Mouse (Mus musculus): ENCODE measurements around the gene Ltc4s. TPM values are rescaled to one million over a fixed set of nuclear protein-coding genes. Genes with fewer than 3 reads are reported as not detected.
A peak's percentile ranks its signal among the peaks of the same experiment; 100 is the strongest.

Ltc4s gene
- polyA plus RNA-seq, 1 experiment from 2014 or later: 2.1 TPM

DNA sequence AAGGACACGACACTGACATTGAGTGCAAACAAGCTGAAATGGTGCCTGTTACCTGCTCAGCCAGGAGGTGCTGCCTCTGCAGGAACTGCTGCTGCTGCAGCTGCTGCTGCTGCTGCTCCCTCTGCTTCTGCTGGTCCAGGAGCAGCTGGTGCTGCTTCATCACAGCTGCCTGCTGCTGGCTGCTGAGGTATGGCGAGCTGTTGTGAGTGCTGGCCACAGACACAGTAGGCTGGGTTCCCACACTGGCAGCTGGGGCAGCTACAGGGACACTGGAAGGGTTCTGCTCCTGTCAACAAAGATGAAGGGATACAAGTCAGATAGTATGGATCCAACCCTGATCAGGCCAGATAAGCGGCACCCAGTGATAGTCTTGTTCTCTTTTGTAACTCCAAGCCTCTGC lies 24.8 kb upstream of the Ltc4s start:
- Histone ChIP-seq H3K4me1 (ENCODE audit: insufficient read depth) (no peaks in the 10 kb centered on the region), H3K9me3 (ENCODE audit: low read depth, low read length) (no peaks in the 10 kb centered on the region), H3K36me3 (ENCODE audit: insufficient read depth) (peaks cover 83% of the 10 kb centered on the region), H3K27me3 (ENCODE audit: insufficient read depth, low read length) (no peaks in the 10 kb centered on the region), H3K4me2 (no peak overlapping the region), H3K9ac (no peak overlapping the region), H3K4me3 (ENCODE audit: low read depth, low read length) (no peak overlapping the region), H3K27ac (ENCODE audit: low read depth) (no peak overlapping the region)
- DNase-seq: peak; percentile 28
- WGBS: 84% methylated on average over 3 of the region's 3 CpGs
- TF ChIP-seq CTCF (IDR thresholded peaks at IDR 0.05; ENCODE audit: low read depth): no peak
- no peak for ATAC-seq (ENCODE audit: insufficient read depth)

DNA sequence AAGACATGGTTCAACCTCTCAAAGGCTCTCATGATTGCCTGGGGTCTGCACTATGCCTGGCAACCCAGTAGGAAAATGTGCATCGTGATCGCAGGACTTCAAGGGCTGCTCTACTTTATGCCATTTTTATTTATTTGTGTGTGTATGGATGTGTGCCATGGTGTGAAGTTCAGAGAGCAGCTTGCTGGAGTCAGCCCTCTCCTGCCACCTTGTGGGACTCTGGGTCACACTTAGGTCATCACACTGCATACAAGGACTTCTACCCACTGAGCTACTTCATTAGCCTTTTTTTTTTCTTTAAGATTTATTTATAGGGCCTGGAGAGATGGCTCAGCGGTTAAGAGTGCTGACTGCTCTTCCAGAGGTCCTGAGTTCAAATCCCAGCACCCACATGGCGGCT lies 23.6 kb upstream of the Ltc4s start:
- 85% methylated on average over 4 of the region's 4 CpGs for WGBS

DNA sequence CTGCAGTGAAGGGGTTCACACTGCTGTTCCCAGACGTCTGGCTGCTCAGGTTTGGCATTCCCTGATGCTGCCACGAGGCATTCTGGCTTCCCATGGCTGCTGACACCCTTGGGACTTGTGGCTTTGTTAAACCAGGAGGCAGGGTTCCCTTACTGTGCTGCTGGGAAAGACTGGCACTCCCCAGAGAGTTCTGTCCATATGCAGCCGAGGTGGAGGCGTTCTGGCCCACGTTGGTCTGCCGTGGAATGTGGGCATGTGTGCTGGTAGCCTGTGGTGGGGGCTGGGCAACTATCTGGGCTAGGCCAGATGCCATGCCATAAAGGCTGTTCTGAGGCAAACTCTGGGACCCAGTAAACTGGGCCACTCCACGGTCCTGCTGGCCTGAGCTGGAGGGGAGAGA lies 19.9 kb upstream of the Ltc4s start:
- ATAC-seq (ENCODE audit: insufficient read depth) (no peak), DNase-seq (no peak)
- WGBS: 88% methylated on average over 7 of the region's 7 CpGs
- TF ChIP-seq CTCF (IDR thresholded peaks at IDR 0.05; ENCODE audit: low read depth): no peak
- Histone ChIP-seq H3K27ac (ENCODE audit: low read depth) (no peak overlapping the region), H3K27me3 (ENCODE audit: insufficient read depth, low read length) (no peaks in the 10 kb centered on the region), H3K4me3 (ENCODE audit: low read depth, low read length) (no peak overlapping the region), H3K4me1 (ENCODE audit: insufficient read depth) (no peaks in the 10 kb centered on the region), H3K9me3 (ENCODE audit: low read depth, low read length) (no peaks in the 10 kb centered on the region), H3K4me2 (no peak overlapping the region), H3K9ac (no peak overlapping the region), H3K36me3 (ENCODE audit: insufficient read depth) (peaks cover 78% of the 10 kb centered on the region)

More for the DNA sequence above, 23.6 kb upstream of the Ltc4s start:
- H3K36me3 ChIP-seq (ENCODE audit: insufficient read depth): peaks cover 94% of the 10 kb centered on the region
- no peak; the same call in 1 of the 2 replicates for ATAC-seq (ENCODE audit: insufficient read depth)
- H3K4me3 ChIP-seq (ENCODE audit: low read depth, low read length): no peak overlapping the region
- H3K9ac ChIP-seq: no peak overlapping the region
- TF ChIP-seq CTCF (IDR thresholded peaks at IDR 0.05; ENCODE audit: low read depth): peak; percentile 30; the same call in 1 of the 2 replicates
- peak; percentile 39 for DNase-seq
- H3K27ac ChIP-seq (ENCODE audit: low read depth): no peak overlapping the region
- no peaks in the 10 kb centered on the region for H3K27me3 ChIP-seq (ENCODE audit: insufficient read depth, low read length)
- no peaks in the 10 kb centered on the region for H3K4me1 ChIP-seq (ENCODE audit: insufficient read depth)
- no peak overlapping the region for H3K4me2 ChIP-seq
- no peaks in the 10 kb centered on the region for H3K9me3 ChIP-seq (ENCODE audit: low read depth, low read length)

DNA sequence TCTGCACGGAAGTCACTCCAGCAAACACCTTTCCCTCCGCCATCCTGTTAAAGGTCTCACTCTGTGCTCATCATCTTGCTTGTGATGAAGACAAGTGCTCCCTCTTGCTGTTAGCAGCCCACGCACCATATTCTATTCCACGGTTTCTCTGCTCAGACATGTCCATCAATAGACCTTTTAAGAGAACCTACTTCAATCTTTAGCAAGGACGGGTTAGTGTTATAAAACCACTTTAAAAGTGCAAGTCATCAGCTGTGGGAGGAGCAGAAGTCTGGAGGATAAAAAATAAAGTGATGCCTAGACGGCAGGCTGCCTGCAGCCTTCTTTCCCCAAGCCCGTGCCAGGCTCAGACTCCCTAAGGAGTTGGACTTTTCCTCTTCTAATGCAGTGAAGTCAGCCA lies 18.2 kb upstream of the Ltc4s start:
- H3K27me3 ChIP-seq (ENCODE audit: insufficient read depth, low read length): no peaks in the 10 kb centered on the region
- WGBS: 80% methylated on average over 7 of the region's 7 CpGs
- DNase-seq (no peak), ATAC-seq (ENCODE audit: insufficient read depth) (no peak)
- no peak overlapping the region for H3K4me3 ChIP-seq (ENCODE audit: low read depth, low read length)
- peaks cover 62% of the 10 kb centered on the region for H3K36me3 ChIP-seq (ENCODE audit: insufficient read depth)
- no peak overlapping the region for H3K9ac ChIP-seq
- H3K27ac ChIP-seq (ENCODE audit: low read depth): no peak overlapping the region
- H3K4me2 ChIP-seq: no peak overlapping the region
- no peaks in the 10 kb centered on the region for H3K9me3 ChIP-seq (ENCODE audit: low read depth, low read length)
- H3K4me1 ChIP-seq (ENCODE audit: insufficient read depth): peaks cover 7% of the 10 kb centered on the region; the same call in 1 of the 2 replicates
- TF ChIP-seq CTCF (IDR thresholded peaks at IDR 0.05; ENCODE audit: low read depth): no peak

DNA sequence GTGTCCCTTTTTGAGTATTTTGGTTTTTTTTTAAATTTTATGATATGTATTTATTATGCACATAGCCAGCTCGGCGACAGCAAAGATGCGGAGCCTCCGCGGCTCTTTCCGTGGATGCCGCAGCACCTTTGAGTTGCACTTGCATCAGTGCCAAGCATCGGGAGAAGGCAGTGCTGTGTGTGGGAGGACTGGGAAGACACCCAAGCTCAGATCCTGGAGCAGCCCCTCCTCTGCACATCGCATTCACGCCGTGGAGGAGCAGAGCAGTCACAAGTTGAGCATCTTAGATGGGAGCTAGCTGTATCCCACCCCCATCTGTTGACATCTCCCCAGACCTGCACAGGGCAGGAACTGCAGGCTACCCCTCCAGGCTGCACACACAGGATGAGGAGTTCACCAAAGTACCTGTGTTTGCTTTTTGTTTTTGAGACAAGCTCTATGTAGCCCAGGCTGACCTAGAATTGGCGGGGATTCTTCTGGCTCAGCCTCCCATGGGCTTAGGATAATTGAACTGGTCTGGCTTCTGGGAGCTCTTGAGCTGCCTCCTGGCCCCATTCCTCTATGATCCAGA lies 15.7 kb upstream of the Ltc4s start:
- Histone ChIP-seq H3K36me3 (ENCODE audit: insufficient read depth) (peaks cover 37% of the 10 kb centered on the region), H3K27me3 (ENCODE audit: insufficient read depth, low read length) (no peaks in the 10 kb centered on the region), H3K9ac (no peak overlapping the region), H3K4me2 (no peak overlapping the region), H3K4me3 (ENCODE audit: low read depth, low read length) (no peak overlapping the region), H3K27ac (ENCODE audit: low read depth) (no peak overlapping the region), H3K9me3 (ENCODE audit: low read depth, low read length) (no peaks in the 10 kb centered on the region), H3K4me1 (ENCODE audit: insufficient read depth) (peaks cover 7% of the 10 kb centered on the region; the same call in 1 of the 2 replicates)
- no peak for DNase-seq
- peak; percentile 19; the same call in 1 of the 2 replicates for ATAC-seq (ENCODE audit: insufficient read depth)
- TF ChIP-seq CTCF (IDR thresholded peaks at IDR 0.05; ENCODE audit: low read depth): no peak
- WGBS: 74% methylated on average over 12 of the region's 12 CpGs

DNA sequence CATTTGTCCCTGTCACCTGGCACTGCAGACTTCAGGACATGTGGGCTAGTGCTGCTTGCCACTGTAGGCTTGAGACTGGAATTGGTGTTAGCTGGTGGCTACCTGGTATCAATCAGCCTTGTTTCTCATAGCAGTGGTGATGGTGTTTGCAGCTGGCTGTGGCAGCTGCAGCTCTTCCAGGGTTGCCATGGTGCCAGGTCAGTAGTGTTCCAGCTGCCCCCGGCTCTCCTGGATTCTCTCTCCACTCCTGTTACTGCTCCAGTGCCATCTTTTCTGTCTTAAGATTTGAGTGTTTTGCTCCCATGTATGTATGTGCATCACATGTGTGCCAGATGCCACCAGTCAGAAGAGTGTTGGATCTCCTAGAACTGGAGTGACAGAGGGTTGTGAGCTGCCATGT lies 15.0 kb upstream of the Ltc4s start:
- 48% methylated on average over 1 of the region's 1 CpGs for WGBS
- Histone ChIP-seq H3K27ac (ENCODE audit: low read depth) (no peak overlapping the region), H3K4me3 (ENCODE audit: low read depth, low read length) (no peak overlapping the region), H3K4me2 (no peak overlapping the region), H3K27me3 (ENCODE audit: insufficient read depth, low read length) (no peaks in the 10 kb centered on the region), H3K36me3 (ENCODE audit: insufficient read depth) (peaks cover 30% of the 10 kb centered on the region), H3K4me1 (ENCODE audit: insufficient read depth) (peaks cover 7% of the 10 kb centered on the region; the same call in 1 of the 2 replicates), H3K9ac (no peak overlapping the region), H3K9me3 (ENCODE audit: low read depth, low read length) (no peaks in the 10 kb centered on the region)
- DNase-seq (no peak), ATAC-seq (ENCODE audit: insufficient read depth) (no peak)
- TF ChIP-seq CTCF (IDR thresholded peaks at IDR 0.05; ENCODE audit: low read depth): no peak

DNA sequence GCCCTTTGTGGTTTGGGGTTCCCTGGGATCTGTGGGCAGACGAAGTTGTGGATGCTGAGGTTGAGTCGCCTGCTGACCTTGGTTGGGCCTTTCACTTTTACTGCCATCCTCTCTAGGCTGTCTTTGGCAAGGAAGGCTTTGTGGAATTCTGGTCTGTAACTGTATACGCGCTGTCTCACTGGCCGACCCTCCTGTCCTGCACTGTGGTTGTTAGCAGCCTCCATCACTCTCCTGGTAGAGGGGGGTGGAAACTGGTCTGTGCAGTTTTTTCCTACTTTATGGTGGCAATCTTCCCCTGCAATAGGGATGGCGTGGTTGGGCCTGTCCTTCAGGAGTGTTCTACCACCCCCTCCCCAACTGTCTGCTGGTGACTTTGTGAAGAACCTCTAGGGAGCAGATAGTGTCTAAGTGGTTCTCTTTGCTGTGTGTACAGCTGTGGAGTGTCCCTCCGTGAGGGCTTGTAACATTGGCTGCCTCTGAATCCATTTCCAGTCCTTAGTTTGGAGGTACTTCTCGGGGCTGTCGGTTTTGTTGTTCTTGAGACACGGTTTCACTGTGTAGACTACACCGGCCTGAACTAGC lies 14.4 kb upstream of the Ltc4s start:
- H3K4me2 ChIP-seq: no peak overlapping the region
- TF ChIP-seq CTCF (IDR thresholded peaks at IDR 0.05; ENCODE audit: low read depth): no peak
- H3K9ac ChIP-seq: no peak overlapping the region
- H3K4me1 ChIP-seq (ENCODE audit: insufficient read depth): peaks cover 7% of the 10 kb centered on the region; the same call in 1 of the 2 replicates
- ATAC-seq (ENCODE audit: insufficient read depth): peak; percentile 53; the same call in 1 of the 2 replicates
- 0 out of 2 replicates have a peak overlapping the region, but pooled peaks have one; percentile 9 for H3K27ac ChIP-seq (ENCODE audit: low read depth)
- no peaks in the 10 kb centered on the region for H3K9me3 ChIP-seq (ENCODE audit: low read depth, low read length)
- WGBS: 40% methylated on average over 11 of the region's 11 CpGs
- H3K4me3 ChIP-seq (ENCODE audit: low read depth, low read length): no peak overlapping the region
- peaks cover 23% of the 10 kb centered on the region for H3K36me3 ChIP-seq (ENCODE audit: insufficient read depth)
- no peaks in the 10 kb centered on the region for H3K27me3 ChIP-seq (ENCODE audit: insufficient read depth, low read length)
- DNase-seq: no peak

Measured in lung, embryonic 14.5 days (tissue).